Mouse (Mus musculus) CH12.LX (cell line): ENCODE measurements around the gene Alkbh3. TPM values are rescaled to one million over a fixed set of nuclear protein-coding genes. Genes with fewer than 3 reads are reported as not detected.

Experiments
- DNase-seq: peaks from one replicate; pipeline ENCODE4 v3.0.0-alpha.2; 2013; ENCODE audit errors: extremely low read depth
- H3K27ac ChIP-seq: 2 replicates; pipeline ENCODE4 v1.5.1; 2012; ENCODE audit warnings: low read depth, mild to moderate bottlenecking, control low read depth, moderate library complexity; ENCODE audit not compliant: insufficient read depth
- H3K27me3 ChIP-seq: replicated peaks from 2 replicates; pipeline ENCODE3; 2012; ENCODE audit warnings: inconsistent platforms
- H3K36me3 ChIP-seq, 2 experiments: replicated peaks in 1 of 2; 2 replicates each; pipeline versions ENCODE3 to v1.6.1; 2012; ENCODE audit warnings: inconsistent platforms in 1 of 2, low read length in 1 of 2, mild to moderate bottlenecking in 1 of 2, mixed read lengths in 1 of 2, moderate library complexity in 1 of 2; ENCODE audit not compliant: control insufficient read depth in 1 of 2, insufficient read depth in 1 of 2
- H3K4me1 ChIP-seq, 2 experiments: 2 replicates each; pipeline ENCODE4 v1.6.1; 2012; ENCODE audit warnings: inconsistent platforms in 1 of 2, moderate library complexity in 1 of 2; ENCODE audit not compliant: insufficient read depth in 2 of 2, control insufficient read depth in 1 of 2
- H3K4me2 ChIP-seq: 2 replicates; pipeline ENCODE4 v1.6.1; 2012; ENCODE audit warnings: low read depth, mild to moderate bottlenecking, control low read depth; ENCODE audit not compliant: poor library complexity, insufficient read depth, severe bottlenecking
- H3K4me3 ChIP-seq, 3 experiments: fragments of 150-350 bp in 1 of 3; sonication (generic) in 1 of 3; replicated peaks in 1 of 3; 2 replicates each; pipeline versions ENCODE3 to v1.5.1; 2011 to 2012; ENCODE audit warnings: low read depth in 2 of 3, low read length in 2 of 3, mild to moderate bottlenecking in 2 of 3, moderate library complexity in 2 of 3, control low read depth in 1 of 3, improper control_type of control experiment in 1 of 3, inconsistent platforms in 1 of 3, mixed read lengths in 1 of 3; ENCODE audit not compliant: poor library complexity in 1 of 3
- H3K79me2 ChIP-seq: replicated peaks from 2 replicates; pipeline ENCODE4 v1.6.1; 2012; ENCODE audit warnings: mild to moderate bottlenecking, moderate library complexity; ENCODE audit not compliant: control insufficient read depth, poor library complexity, insufficient read depth, severe bottlenecking; ENCODE audit errors: extremely low read depth
- H3K9ac ChIP-seq: 2 replicates; pipeline ENCODE4 v1.6.1; 2012; ENCODE audit warnings: low read depth, mild to moderate bottlenecking, control low read depth, moderate library complexity; ENCODE audit not compliant: insufficient read depth
- H3K9me3 ChIP-seq: replicated peaks from 2 replicates; pipeline ENCODE3; 2012; ENCODE audit warnings: low read length, inconsistent platforms, mixed read lengths
- BHLHE40 ChIP-seq: IDR thresholded peaks from 2 replicates; pipeline ENCODE4 v1.6.1; 2011; ENCODE audit warnings: mild to moderate bottlenecking, low read depth, low read length, improper control_type of control experiment
- CHD1 ChIP-seq: IDR thresholded peaks from 2 replicates; pipeline ENCODE4 v1.6.1; 2012; ENCODE audit warnings: low read depth, low read length, improper control_type of control experiment, inconsistent platforms
- CTCF ChIP-seq, 2 experiments: IDR thresholded peaks in 1 of 2; conservative IDR thresholded peaks in 1 of 2; 2 replicates each; pipeline ENCODE4 v1.5.1; 2011 to 2012; ENCODE audit warnings: low read depth in 2 of 2, low read length in 2 of 2, improper control_type of control experiment in 1 of 2, inconsistent platforms in 1 of 2, mild to moderate bottlenecking in 1 of 2, moderate library complexity in 1 of 2
- E2F4 ChIP-seq: IDR thresholded peaks from 2 replicates; pipeline ENCODE4 v1.6.1; 2011; ENCODE audit warnings: low read depth, low read length, improper control_type of control experiment; ENCODE audit not compliant: insufficient replicate concordance
- ELF1 ChIP-seq: IDR thresholded peaks from 2 replicates; pipeline ENCODE4 v1.6.1; 2014; ENCODE audit warnings: low read depth, mild to moderate bottlenecking, inconsistent platforms, low read length, improper control_type of control experiment
- GABPA ChIP-seq: IDR thresholded peaks from 2 replicates; pipeline ENCODE4 v1.6.1; 2012; ENCODE audit warnings: low read depth, low read length, improper control_type of control experiment, inconsistent platforms; ENCODE audit not compliant: insufficient replicate concordance
- HCFC1 ChIP-seq: IDR thresholded peaks from 2 replicates; pipeline ENCODE4 v1.6.1; 2012; ENCODE audit warnings: low read depth, mild to moderate bottlenecking, inconsistent platforms, low read length, improper control_type of control experiment
- IRF4 ChIP-seq: IDR thresholded peaks from 2 replicates; pipeline ENCODE4 v1.6.1; 2014; ENCODE audit warnings: low read depth, mild to moderate bottlenecking, inconsistent platforms, low read length, improper control_type of control experiment
- JUN ChIP-seq: IDR thresholded peaks from 2 replicates; pipeline ENCODE4 v1.6.1; 2011; ENCODE audit warnings: low read depth, mild to moderate bottlenecking, low read length, improper control_type of control experiment, moderate library complexity; ENCODE audit not compliant: insufficient read depth
- JUND ChIP-seq: conservative IDR thresholded peaks from 2 replicates; pipeline ENCODE4 v1.6.1; 2011; ENCODE audit warnings: low read depth, low read length, improper control_type of control experiment
- KAT2A ChIP-seq: IDR thresholded peaks from 2 replicates; pipeline ENCODE4 v1.6.1; 2012; ENCODE audit warnings: low read length, improper control_type of control experiment, inconsistent platforms; ENCODE audit not compliant: insufficient replicate concordance
- MAFK ChIP-seq: IDR thresholded peaks from 2 replicates; pipeline ENCODE4 v1.6.1; 2011; ENCODE audit warnings: low read length, improper control_type of control experiment; ENCODE audit not compliant: insufficient replicate concordance
- MAX ChIP-seq: IDR thresholded peaks from 2 replicates; pipeline ENCODE4 v1.6.1; 2011; ENCODE audit warnings: low read length, improper control_type of control experiment
- MXI1 ChIP-seq: IDR thresholded peaks from 2 replicates; pipeline ENCODE4 v1.6.1; 2011; ENCODE audit warnings: mild to moderate bottlenecking, low read depth, low read length, improper control_type of control experiment
- MYC ChIP-seq: IDR thresholded peaks from 2 replicates; pipeline ENCODE4 v1.6.1; 2011; ENCODE audit warnings: low read depth, mild to moderate bottlenecking, improper control_type of control experiment, low read length
- NRF1 ChIP-seq: IDR thresholded peaks from 2 replicates; pipeline ENCODE4 v1.6.1; 2014; ENCODE audit warnings: low read depth, mild to moderate bottlenecking, inconsistent platforms, low read length, improper control_type of control experiment, moderate library complexity
- PAX5 ChIP-seq: IDR thresholded peaks from 2 replicates; pipeline ENCODE4 v1.6.1; 2012; ENCODE audit warnings: low read length, inconsistent platforms, mixed read lengths
- POLR2AphosphoS2 ChIP-seq: IDR thresholded peaks from 2 replicates; pipeline ENCODE4 v1.6.1; 2011; ENCODE audit warnings: low read depth, low read length, improper control_type of control experiment
- RAD21 ChIP-seq: IDR thresholded peaks from 2 replicates; pipeline ENCODE4 v1.6.1; 2011; ENCODE audit warnings: low read depth, mild to moderate bottlenecking, low read length, improper control_type of control experiment, moderate library complexity
- SMC3 ChIP-seq: IDR thresholded peaks from 2 replicates; pipeline ENCODE4 v1.6.1; 2011; ENCODE audit warnings: low read depth, low read length, improper control_type of control experiment
- TCF12 ChIP-seq: IDR thresholded peaks from 2 replicates; pipeline ENCODE4 v1.6.1; 2014; ENCODE audit warnings: low read depth, mild to moderate bottlenecking, inconsistent platforms, low read length, improper control_type of control experiment
- USF1 ChIP-seq: IDR thresholded peaks from 2 replicates; pipeline ENCODE4 v1.6.1; 2014; ENCODE audit warnings: low read depth, mild to moderate bottlenecking, inconsistent platforms, low read length, improper control_type of control experiment
- ZC3H11A ChIP-seq: IDR thresholded peaks from 2 replicates; pipeline ENCODE4 v1.6.1; 2012; ENCODE audit warnings: low read depth, mild to moderate bottlenecking, inconsistent platforms, low read length, improper control_type of control experiment
- ZMIZ1 ChIP-seq: IDR thresholded peaks from 2 replicates; pipeline ENCODE4 v1.6.1; 2012; ENCODE audit warnings: low read depth, mild to moderate bottlenecking, inconsistent platforms, low read length, improper control_type of control experiment
- ZNF384 ChIP-seq: IDR thresholded peaks from 2 replicates; pipeline ENCODE4 v1.6.1; 2012; ENCODE audit warnings: low read depth, low read length, improper control_type of control experiment, inconsistent platforms
- dilution Hi-C: fragments of 300-500 bp; cut with MboI; formaldehyde crosslinking; loops from 2 replicates; pipeline ENCODE4 v1.14.3; 2020; ENCODE audit warnings: low sequenced_read_pairs; ENCODE audit not compliant: extremely low pct_unique_long_range_greater_than_20kb, extremely low pct_ligation_motif_present
- in situ Hi-C: fragments of 300-500 bp; cut with MboI; formaldehyde crosslinking; loops from 3 replicates; pipeline ENCODE4 v1.14.3; 2019; ENCODE audit warnings: low sequenced_read_pairs, low pct_ligation_motif_present, low pct_unique_long_range_greater_than_20kb, mixed read lengths
- polyA plus RNA-seq: library from polyadenylated mRNA; unstranded; fragments of >175 nt; gene quantifications from 2 replicates; pipeline ENCODE4 v1.2.1, GENCODE M21; 2012; ENCODE audit warnings: low read depth; ENCODE audit not compliant: insufficient read length
- total RNA-seq, 2 experiments: library from RNA; depleted of rRNA; stranded (reverse); fragments of 300-350 nt in 1 of 2; fragments of >200 nt in 1 of 2; gene quantifications; 2 replicates each; pipeline ENCODE4 v1.2.3; 2012 to 2014

The Alkbh3 gene
- total and polyA plus RNA-seq, 3 experiments: 53.3 to 69.5 (median 57.9) TPM

- H3K4me2 ChIP-seq: no peak overlapping the region
- dilution Hi-C loops: no loop called here
- H3K4me3 ChIP-seq: no peak overlapping the region
- in situ Hi-C loops: no loop called here
- no peaks in the 10 kb centered on the region for H3K79me2 ChIP-seq
- H3K27me3 ChIP-seq: no peaks in the 10 kb centered on the region
- H3K4me1 ChIP-seq: peaks cover 2 to 11% of the 10 kb centered on the region in 2 experiments; a peak in 3 of 4 replicates
- no peak overlapping the region for H3K27ac ChIP-seq
- H3K9me3 ChIP-seq: no peaks in the 10 kb centered on the region
- no peak overlapping the region for H3K9ac ChIP-seq
- DNase-seq: no peak
- H3K36me3 ChIP-seq: no peaks in the 10 kb centered on the region
- TF ChIP-seq ZMIZ1 (no peak), CHD1 (no peak), JUN (no peak), JUND (no peak), PAX5 (no peak), MYC (no peak), TCF12 (no peak)
Observed at GRCm38 (mm10) chr2:93971647-93972046, 39.0 kb downstream of the Alkbh3 start.

- peaks cover 12% of the 10 kb centered on the region for H3K9me3 ChIP-seq
- no peak overlapping the region for H3K27ac ChIP-seq
- no peaks in the 10 kb centered on the region for H3K79me2 ChIP-seq
- H3K36me3 ChIP-seq: no peaks in the 10 kb centered on the region
- no peaks in the 10 kb centered on the region for H3K4me1 ChIP-seq
- H3K27me3 ChIP-seq: no peaks in the 10 kb centered on the region
- H3K9ac ChIP-seq: no peak overlapping the region
- dilution Hi-C loops: no loop called here
- DNase-seq: no peak
- in situ Hi-C loops: no loop called here
- no peak overlapping the region for H3K4me3 ChIP-seq
- TF ChIP-seq ZC3H11A (no peak), E2F4 (no peak), POLR2AphosphoS2 (no peak), ZNF384 (no peak), CTCF (conservative IDR thresholded peaks at IDR 0.05 in 1 of 2, IDR thresholded peaks at IDR 0.05 in 1 of 2; ENCODE audit: low read depth in 2 of 2, low read length in 2 of 2) (no peak), IRF4 (no peak), USF1 (no peak), KAT2A (no peak), ELF1 (no peak), MXI1 (no peak), SMC3 (no peak), RAD21 (no peak), MAFK (no peak), NRF1 (no peak), HCFC1 (no peak), ZMIZ1 (no peak), GABPA (no peak), MAX (no peak), BHLHE40 (no peak)
- H3K4me2 ChIP-seq: no peak overlapping the region
Observed at GRCm38 (mm10) chr2:93964494-93965160, 46.0 kb downstream of the Alkbh3 start.
